Mouse (Mus musculus) layer of hippocampus, adult 9-11 months (tissue): ENCODE measurements at regions not wholly inside any gene's neighbourhood (a gene's known extent, or its start where the extent isn't known, plus 50 kb on each side); places are given as distances from the start of the nearest gene placed in this dataset.
A peak's percentile ranks its signal among the peaks of the same experiment; 100 is the strongest.

ENCODE experiments used
- DNase-seq: peaks from one replicate; pipeline ENCODE4 v3.0.0; 2022

DNA sequence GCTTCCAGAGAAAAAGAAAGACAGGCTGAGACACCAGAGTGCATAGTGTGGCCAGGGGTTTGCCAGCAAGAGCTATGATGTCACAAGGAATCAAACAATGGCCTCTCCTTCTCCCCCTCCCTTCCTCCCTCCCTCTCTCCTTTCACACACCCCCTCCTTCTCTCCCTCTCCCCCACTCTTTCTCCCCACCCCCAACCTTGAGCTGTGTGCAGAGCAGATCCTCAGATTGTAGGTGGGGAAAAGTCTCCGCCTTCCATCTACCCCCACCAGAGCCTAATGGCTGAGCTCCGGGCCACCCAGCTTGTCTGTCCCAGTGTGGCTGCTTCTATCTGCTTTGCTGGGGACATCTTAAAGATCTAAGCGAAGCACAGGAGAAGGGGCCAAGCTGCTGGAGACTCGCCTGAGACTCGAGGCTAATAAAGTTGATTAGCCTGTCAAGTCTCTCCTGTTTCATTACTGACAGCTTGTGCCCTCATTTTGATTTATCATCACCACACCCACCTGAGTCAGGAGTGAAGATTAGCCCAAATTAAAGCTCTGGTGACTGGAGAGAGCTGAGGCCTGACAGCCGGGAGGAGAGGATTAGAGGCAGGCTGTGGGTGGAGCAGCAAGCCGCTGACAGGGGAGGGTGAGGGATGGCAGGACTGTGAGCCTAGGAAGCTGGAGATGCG lies 272.8 kb downstream of the Cbln1 start:
- no peak for DNase-seq

DNA sequence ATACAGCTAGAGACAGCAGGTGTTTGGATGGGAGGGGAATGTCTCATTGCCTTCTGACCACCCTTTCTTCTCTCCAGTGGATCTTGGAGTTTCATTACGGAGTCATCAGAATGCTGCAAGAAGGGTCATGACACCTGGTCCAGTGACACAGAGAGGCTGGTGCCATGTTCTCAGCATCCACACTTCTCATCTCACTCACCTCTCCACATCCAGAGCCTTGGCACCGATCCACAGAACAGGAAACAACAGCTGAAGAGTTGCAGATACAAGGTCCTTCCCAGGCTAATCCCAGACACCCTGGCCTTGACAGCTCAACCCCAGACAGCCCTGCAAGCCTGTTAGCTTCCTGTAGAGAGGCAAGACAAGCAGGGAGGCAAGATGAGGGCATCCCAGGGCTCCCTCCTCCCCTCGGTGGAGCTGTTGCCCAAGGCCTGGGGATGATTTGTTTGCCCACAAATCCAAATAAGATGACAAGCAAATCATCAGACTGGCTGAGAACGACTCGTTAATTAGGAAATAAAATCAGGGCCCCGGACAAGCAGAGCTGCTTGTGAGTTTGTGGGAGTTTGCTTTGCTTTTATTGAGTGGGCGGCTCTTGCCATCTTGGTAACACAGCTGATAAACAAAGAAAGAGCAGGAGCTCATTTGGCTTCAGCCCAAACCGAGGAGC lies 274.4 kb downstream of the Cbln1 start:
- peak; percentile 23 for DNase-seq

DNA sequence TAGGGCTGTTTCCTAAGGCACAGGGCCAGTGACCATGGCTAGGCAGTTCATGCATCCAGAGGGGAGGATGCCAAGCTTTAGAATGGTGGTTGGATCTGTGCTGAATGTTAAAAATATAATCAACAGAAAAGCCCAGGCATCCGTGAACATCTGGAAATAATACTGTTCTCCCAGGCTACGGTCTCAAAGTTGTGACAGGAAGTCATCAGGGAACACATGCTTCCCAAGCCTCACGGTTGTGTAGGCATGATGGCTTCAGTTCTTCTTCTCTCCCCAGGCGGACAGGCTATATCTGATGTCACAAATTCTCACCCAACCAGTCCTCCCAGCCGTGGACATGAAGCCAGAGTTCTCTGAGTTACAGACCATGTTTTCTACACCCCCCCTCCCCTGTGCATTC lies 275.4 kb downstream of the Cbln1 start:
- DNase-seq: no peak

DNA sequence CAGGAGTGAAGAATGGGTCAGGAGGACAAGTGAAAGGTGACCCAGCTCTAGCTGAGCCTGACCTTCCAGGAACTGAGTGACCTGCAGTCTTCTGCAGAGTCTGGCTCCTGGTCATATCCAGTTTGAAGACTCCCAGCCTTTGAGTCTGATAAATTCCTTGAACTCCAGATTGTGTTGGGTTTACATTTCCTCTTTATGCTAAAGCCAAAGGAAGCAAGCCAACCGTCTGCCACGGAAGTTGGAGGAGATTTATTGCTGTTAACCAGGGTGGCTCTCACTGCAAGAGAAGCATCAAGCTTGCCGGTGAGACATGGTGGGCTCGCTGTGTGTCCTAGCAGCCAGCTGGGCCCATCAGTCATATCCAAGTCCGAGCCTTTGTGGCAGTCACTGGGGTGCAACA lies 276.4 kb downstream of the Cbln1 start:
- DNase-seq: no peak

DNA sequence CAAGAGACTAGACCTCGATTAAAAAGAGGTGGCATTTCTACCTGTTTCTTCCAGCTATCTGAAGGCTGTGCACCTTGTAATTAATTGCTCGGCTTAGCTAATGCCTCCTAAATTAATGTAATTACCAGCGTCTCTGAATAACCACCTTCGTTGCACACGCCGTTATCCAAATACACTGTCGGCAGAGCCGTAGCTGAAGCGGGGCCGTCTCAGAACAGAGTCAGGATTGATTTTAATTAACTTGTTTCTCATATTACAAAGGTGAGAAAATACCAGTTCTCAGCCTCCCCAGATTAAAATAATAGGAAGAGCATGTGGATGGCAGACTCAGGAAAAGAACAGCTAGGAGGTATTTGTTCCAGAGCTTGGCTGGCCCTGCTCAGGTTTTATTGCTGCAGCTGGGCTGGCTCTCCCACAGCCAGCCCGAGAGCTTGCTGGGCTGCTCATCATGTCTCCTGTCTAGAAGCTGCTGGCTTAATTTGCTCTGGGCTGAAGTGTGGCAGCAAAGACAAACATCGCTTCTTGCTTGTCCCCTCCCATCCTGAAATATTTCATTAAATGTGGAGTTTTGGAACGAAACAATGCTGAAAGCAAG lies 282.5 kb downstream of the Cbln1 start:
- no peak for DNase-seq

DNA sequence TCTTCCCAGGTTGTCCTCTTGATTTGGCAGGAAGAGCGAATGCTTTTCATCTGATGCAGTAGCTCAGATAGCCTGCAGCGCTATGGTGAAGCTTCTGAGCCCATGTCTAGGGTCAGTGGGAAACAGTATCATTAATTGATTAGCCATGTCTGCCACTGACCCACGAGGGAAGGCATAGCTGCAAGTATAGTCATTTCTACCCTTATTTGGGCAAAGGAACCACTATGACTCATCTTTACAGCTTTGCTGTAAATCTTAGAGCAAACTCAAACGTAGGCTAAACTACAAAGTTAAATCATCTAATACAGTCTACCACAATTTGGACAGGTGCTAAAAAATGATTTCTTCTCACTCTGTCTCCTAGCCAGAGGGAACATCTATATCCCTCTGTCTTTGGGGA lies 289.5 kb downstream of the Cbln1 start:
- DNase-seq: no peak

DNA sequence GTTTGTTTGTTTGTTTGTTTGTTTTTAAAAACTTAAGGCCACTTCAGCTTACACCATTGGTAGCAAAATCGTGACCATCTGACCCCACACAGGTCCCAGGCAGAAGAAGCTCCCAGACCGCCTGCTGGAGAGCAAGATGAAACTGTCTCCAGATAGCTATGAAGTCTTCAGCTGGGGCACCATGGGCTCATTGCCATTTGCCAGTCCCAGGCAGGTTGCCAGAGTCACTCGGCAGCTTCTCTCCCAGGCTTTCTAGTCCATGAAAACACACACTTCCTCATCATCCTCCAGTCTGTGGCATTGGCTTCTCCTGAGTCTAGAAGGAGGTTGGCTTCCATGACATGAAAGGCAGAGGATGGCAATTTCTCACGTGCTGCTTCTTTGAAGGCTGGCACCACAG lies 293.5 kb upstream of the N4bp1 start:
- peak; percentile 4 for DNase-seq

DNA sequence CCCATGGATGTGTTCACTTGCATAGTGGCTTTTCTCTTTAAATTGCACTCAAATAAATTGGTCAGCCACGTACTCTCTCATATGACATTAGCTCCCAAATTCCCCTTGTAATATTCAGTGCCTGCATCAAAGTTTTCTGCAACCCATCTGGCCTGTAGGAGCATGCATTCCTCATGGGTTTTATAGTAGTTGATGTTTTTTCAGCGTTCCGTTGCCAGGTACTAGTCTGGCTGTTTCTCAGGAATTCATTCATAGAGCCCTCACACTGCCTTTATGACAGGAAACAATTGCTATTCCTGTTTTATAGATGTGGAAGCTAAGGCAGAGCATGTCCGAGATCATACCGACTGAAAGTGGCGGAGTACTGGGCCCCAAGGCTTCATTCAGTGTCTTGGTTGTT lies 292.6 kb upstream of the N4bp1 start:
- no peak for DNase-seq

DNA sequence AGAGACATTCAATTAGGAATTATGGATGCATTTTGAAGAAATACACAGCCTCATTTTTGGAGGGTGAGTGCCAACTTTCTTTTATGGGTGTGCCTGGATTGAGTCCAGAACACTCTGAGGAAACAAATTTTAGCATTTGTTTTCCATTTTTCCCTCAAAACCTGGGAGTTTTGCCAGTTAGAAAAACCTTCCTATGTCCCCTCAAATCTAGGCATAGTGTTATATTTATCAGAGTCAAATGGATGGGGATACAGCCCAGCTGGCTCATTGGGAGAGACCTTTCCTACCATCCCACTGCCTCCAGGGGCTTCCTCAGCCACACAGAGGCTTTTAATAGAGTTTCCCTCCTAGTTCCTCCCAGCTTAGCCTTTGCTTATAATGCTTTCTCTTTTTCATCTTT lies 290.0 kb upstream of the N4bp1 start:
- no peak for DNase-seq

DNA sequence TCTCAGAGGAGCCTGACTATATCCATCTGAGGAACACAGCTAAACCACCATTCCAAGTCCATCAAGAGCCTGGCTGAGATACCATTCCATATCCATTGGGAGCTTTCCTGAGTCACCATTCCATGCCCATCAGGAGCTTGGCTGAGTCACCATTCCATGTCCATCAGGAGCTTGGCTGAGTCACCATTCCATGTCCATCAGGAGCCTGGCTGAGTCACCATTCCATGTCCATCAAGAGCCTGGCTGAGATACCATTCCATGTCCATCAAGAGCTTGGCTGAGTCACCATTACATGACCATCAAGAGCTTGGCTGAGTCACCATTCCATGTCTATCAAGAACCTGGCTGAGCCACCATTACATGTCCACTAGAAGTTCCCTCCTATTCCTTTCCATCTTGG lies 288.7 kb upstream of the N4bp1 start:
- no peak for DNase-seq

DNA sequence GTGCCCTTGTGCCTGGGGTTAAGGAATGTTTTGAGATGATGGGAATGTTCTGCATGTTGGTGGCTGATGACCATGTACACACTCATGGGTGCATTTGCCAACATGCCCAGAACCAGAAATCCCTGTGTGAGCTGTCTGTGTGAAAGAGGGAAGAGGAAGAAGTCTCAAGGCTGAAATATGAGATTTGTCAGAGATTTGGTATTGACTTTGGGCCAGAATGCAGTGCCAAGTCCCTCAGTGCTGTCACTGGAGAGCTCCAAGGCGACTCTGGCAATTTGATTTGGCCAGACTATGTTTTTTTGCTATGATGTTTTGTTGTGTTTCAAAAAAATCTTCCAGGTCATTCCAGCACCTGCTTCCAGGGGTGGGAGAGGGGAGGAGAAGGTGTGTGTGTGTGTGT lies 281.7 kb upstream of the N4bp1 start:
- DNase-seq: no peak

DNA sequence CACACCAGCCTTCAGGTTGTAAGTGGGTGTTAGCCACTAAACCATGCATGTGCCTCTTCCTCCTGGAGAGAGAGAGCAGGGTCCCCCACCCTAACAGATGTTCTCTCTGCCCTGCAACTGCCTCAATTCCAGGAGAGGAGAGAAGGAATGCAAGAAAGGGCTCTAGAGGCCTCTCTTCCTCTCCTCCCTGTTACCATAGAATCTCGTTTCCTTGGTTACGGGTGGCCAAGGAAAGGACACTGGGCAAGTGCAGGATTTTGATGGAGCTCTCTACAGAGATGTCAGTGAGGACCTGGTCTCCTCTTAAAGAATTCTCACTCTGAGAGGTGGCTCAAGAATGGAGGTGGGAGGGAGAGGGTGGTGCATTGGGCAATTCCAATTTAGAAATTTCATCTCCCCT lies 275.4 kb upstream of the N4bp1 start:
- DNase-seq: no peak

DNA sequence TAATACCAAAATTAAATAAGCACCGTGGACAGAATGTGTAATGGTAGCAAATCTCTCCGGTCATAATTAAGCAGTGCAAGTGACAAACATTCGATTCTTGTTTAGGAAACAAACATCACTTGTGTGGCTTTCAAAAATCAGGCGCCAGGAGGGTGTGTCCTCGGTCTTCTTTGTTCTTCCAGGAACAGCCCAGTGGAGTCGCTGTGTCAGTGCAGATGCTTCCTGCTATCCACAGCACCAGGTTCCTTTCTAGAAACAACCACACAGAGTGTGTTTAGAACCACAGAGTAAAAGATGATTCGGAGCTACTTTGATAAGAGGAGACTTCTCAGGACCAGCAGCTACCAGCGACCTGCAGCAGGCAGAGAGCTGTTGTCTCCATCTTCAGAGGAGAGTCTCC lies 273.3 kb upstream of the N4bp1 start:
- peak; percentile 3 for DNase-seq

DNA sequence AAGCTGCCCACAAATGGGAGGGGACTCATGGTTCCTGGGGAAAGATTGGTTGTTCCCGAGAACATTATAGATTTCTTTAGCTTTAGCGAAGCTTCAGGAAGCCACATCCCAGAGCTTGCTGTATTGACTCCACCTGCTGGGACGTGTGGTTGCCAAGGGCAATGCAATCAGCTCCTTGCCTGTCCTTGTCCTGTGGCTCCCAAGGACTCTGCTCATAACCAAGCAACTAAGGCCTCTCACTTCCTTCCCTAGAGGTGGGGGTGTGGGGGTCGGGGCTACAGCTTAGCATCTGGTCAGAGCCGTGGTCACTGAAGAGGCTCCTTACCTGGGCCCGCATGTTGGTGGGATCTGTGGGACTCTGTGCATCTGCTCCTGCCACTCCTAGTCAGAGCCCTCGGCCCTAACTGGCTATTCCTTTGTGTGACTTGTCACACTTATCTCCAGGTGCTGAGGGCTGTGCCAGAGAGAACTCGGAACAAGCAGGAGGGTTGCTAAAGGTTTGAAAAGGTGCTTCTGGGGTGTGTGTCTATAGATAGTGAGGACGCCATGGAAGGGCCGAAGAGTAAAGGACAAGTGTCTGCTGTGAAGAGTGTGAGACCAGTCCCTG lies 270.9 kb upstream of the N4bp1 start:
- no peak for DNase-seq

DNA sequence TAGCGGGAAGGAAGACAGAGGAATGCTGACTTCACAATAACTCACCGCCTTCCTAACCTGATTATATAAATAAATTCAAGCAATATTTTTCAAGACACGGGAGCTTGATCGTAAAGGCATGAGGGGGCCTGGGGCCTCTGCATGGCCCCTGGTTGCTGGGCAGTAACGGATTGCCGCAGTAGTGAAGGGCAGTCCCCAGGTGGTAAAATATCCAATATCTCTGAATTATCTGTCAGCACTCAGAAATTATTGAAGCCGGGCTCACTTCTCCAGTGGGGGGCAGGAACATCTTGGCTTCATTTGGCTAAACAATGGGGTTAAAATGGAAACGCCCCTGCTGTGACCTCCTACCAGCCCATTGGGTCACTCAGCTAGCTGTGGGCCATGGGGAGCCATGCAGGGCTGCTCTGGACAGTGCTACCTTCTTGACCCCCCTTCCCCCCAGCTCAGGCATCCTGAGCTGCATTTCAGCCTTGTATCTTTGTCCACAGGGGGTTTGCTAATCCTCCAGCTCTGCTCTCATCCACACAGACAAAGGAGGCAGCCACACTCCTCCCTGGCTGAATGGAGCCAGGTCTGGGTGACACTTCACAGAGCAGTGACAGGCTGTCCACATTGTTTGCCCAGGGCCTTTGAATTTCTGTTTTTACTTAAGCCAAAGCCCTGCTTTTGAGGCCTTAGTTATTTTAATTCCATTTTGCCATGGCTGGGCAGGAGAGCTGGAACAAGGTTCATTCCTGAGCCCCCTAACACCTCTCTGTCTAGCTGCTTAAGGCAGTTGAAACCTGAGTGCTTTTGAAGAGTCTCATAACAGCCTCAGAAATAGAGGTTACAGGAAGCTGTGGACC lies 267.2 kb upstream of the N4bp1 start:
- DNase-seq: no peak

DNA sequence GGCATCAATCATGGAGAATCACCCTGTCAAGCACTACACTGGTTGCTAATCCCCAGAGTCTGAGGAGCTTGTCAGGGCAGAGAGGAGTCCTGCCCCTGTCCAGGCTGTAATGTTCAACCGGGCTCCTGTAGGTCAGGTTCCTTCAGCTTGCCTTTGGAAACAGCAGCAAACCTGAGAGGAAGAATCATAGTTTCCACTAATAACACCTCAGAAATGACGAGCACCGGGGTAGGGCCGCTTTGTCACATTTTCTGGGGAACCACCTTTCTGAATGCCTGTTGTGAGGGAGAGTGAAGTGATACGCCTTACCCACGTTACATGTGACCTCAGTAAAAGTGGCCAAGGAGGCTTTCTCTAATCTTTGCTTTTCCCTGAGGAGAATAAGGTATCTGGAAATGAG lies 263.8 kb upstream of the N4bp1 start:
- no peak for DNase-seq

DNA sequence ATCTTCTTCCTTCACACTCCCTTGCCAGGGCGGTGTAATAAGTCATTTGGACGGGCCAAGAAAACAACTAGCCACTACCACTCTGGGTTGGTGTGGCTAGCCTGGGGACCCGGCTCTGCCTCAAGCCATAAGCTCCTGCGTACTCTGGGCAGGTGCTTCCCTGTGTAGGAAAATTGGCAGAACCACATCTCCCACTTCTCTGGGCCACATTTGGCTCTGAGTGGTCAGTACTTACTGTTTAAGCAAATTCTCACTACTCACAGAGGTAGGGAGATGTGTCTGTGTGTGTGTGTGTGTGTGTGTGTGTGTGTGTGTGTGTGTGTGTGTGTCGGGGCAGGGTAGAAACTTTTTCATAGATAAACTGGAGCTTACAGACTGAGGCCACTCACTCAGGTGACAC lies 262.6 kb upstream of the N4bp1 start:
- DNase-seq: no peak

DNA sequence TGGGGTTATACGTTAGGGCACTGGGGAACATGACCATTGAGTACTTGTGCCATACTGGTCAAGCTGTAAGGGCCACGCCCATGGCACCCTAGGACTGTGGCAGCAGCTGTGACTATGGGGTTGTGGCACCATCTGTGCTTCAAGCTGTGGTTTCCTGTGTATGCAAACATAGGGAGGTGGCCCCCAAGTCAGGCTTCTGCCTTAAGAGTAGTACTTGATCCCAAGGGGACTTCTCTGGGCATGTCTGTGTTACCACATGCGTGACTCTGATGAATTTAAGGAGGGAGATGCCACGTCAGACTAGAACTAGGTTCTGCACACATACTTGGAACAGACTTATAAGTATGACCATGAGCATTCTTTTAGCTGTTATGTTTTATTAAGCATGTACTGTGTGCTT lies 252.4 kb upstream of the N4bp1 start:
- DNase-seq: no peak

DNA sequence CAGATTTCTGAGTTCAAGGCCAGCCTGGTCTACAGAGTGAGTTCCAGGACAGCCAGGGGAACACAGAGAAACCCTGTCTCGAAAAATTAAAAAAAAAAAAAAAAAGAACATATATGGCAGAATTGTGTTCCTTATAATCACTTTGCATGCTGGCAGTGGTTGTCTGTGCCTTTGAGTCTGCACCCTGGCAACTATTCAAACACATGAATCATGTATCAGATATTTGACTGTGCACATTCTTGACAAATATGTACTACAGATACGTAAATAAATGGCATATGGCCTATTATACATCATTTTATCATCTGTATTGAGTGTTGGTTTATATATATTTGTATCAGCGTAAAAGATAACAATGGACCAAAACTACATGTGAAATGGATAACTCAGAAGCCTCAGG lies 246.7 kb upstream of the N4bp1 start:
- no peak for DNase-seq

DNA sequence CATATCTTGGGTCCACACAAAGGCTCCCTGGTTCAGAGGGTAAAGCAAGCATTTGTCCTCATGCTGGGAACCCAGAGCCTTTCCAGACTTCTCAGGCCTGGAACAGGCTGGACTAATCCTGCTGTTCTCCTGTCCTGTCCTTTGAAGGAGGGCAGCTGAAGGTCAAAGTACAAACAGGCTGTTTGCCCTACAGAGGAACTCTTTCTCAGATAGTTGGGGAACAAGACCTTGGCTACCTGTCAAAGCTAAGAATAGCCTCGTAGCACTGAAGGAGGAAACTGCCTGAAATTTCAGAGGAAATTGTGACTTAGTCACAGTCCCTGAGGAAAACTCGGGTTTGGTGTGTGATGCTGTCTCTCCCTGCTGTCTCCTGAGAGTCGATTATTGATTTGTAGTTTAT lies 245.6 kb upstream of the N4bp1 start:
- DNase-seq: no peak

DNA sequence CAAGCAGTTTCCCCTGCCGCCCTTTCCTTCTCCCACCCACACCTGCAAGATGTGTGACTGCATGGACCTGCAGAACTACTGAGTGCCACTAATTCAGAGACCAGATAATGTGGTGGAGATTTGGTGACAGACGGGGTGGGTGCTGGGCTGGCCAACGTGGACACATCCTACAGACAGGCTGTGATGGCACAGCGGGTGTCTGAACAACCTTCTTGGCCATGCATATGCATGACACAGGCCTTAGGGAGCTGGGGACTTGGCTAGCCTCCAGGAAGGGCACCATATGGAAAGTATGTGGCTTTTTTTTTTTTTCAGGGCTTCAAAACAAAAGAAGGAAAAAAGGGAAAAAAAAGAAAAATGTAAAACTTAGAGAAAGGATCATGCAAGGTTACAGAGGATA lies 243.5 kb upstream of the N4bp1 start:
- no peak for DNase-seq

DNA sequence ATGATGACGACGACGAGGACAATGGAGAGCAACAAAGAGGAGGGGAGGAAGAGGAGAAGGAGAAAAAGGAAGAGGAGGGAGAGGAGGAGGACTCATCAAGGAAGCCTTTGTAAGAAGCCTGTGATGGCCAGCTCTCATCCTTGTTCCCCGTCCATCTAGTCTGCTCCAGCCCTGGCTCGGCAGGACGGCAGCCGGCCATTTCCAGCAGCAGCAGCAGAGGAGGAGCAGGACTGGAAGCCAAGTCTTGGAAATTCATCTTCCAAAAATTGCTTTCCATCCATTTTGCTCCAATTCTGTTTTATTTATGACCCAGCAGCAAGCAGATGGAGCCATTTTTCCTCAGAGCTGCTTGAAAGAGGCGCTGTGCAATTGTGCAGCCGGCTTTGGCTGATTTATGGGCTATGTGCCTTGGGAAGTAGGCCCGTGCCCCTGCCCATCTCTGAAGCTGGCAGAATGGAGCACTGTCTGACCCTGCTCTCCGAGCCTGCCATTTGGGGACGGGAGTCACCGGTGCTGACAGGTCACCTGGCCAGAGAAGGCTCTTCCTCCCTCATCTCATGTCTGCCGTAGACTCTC lies 231.2 kb upstream of the N4bp1 start:
- DNase-seq: no peak

DNA sequence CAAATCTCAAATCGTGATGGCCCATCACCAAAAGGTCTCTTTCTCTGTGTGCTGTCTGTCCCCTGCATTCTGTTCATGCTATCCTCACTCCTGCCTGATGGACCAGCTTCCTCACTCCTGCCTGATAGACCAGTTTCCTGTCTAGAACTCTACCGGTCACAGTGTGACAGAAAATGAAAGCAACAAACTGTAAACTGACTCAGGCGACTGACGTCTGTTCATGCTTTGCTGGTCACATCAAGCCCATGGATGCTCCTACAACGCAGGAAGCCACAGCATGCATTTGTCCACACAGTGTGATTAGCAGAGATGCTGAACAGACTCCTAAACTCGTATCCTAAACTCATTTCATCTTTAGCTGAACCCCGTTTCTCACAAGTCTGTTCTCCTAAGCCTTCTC lies 227.3 kb upstream of the N4bp1 start:
- no peak for DNase-seq
